Mouse (Mus musculus) heart, embryonic 13.5 days (tissue): ENCODE measurements around the gene Atf6b. TPM values are rescaled to one million over a fixed set of nuclear protein-coding genes. Genes with fewer than 3 reads are reported as not detected.

Source experiments
- ATAC-seq: fragments of 200-750 bp; cut with Nextera tagmentation; 2 replicates; pipeline ENCODE4 v1.8.0; 2017; ENCODE audit warnings: moderate TSS enrichment; ENCODE audit not compliant: insufficient number of reproducible peaks, low FRiP score, low TSS enrichment; ENCODE audit errors: extremely low read depth
- H3K27ac ChIP-seq: fragments of 300-500 bp; sonication (generic); replicated peaks from 2 replicates; pipeline ENCODE4 v1.5.1; 2015; ENCODE audit warnings: moderate library complexity, mild to moderate bottlenecking, inconsistent platforms
- H3K27me3 ChIP-seq: fragments of 300-500 bp; sonication (generic); replicated peaks from 2 replicates; pipeline ENCODE4 v1.6.1; 2015; ENCODE audit warnings: mild to moderate bottlenecking, inconsistent platforms
- H3K36me3 ChIP-seq: fragments of 300-500 bp; sonication (generic); 2 replicates; pipeline ENCODE4 v1.6.1; 2015; ENCODE audit warnings: mild to moderate bottlenecking, inconsistent platforms
- H3K4me1 ChIP-seq: fragments of 300-500 bp; sonication (generic); 2 replicates; pipeline ENCODE4 v1.6.1; 2015; ENCODE audit warnings: inconsistent platforms
- H3K4me2 ChIP-seq: fragments of 300-500 bp; sonication (generic); 2 replicates; pipeline ENCODE4 v1.6.1; 2015; ENCODE audit warnings: inconsistent platforms, mild to moderate bottlenecking, moderate library complexity
- H3K4me3 ChIP-seq: fragments of 300-500 bp; sonication (generic); 2 replicates; pipeline ENCODE4 v1.5.1; 2015; ENCODE audit warnings: moderate library complexity, mild to moderate bottlenecking, inconsistent platforms
- H3K9ac ChIP-seq: fragments of 300-500 bp; sonication (generic); 2 replicates; pipeline ENCODE4 v1.6.1; 2015; ENCODE audit warnings: inconsistent platforms, mild to moderate bottlenecking, moderate library complexity
- H3K9me3 ChIP-seq: fragments of 300-500 bp; sonication (generic); 2 replicates; pipeline ENCODE4 v1.6.1; 2016; ENCODE audit warnings: inconsistent platforms
- WGBS: fragments of 180-500 bp; shearing (Covaris S2); methylation state at CpG from one replicate; pipeline ENCODE4 v1.1.7; 2015; ENCODE audit warnings: mixed read lengths; 5-methylcytosine and 5-hydroxymethylcytosine counted together
- polyA plus RNA-seq: library from polyadenylated mRNA; unstranded; fragments of >200 nt; fragmentation: Nextera tagmentation; extraction: Ambion mirVana; gene quantifications from 2 replicates; pipeline ENCODE4 v1.2.1, GENCODE M21; 2015

The Atf6b gene
- polyA plus RNA-seq, 1 experiment from 2014 or later, result 56.1 TPM

- peak within 1 kb of the TSS; percentile 80 for H3K4me3 ChIP-seq
- peaks cover 25% of the 10 kb centered on the region for H3K36me3 ChIP-seq
- H3K27ac ChIP-seq, result peak within 1 kb of the TSS; percentile 96
- peak within 1 kb of the TSS; percentile 90 for H3K4me2 ChIP-seq
- peak within 1 kb of the TSS; percentile 90 for H3K9ac ChIP-seq
- WGBS, result 4% methylated on average over 29 of the region's 29 CpGs
- peaks cover 60% of the 10 kb centered on the region for H3K4me1 ChIP-seq
- H3K27me3 ChIP-seq, result peaks cover 47% of the 10 kb centered on the region
- no peak; the same call in 1 of the 2 replicates for ATAC-seq
- no peaks in the 10 kb centered on the region for H3K9me3 ChIP-seq
Observed at GRCm38 (mm10) chr17:34627943-34628643, 18.9 kb upstream of the Atf6b start, which contains the start of gene Ppt2. Gene Ppt2, minus strand, starts transcription at chr17:34628510.

DNA sequence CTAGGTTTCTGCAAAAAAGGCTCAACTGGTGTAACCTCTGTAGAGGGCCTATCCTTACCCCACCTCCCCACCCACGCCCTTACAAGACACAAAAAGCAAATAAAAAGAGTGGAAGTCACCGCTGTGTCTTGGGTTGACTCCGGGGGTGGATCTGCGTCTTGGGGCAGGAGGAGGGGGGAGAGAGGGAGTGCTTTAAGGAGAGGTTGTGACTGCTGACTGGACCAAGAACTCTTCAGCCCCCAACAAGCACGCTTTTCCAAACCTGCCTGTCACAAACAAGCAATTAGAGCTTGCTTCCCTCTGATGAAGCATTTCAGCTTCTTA, 18.3 kb upstream of the Atf6b start:
- peak overlapping the region; percentile 90 for H3K9ac ChIP-seq
- H3K4me1 ChIP-seq, result peaks cover 60% of the 10 kb centered on the region
- peak overlapping the region; percentile 90 for H3K4me2 ChIP-seq
- WGBS, result 38% methylated on average over 5 of the region's 5 CpGs
- H3K9me3 ChIP-seq, result no peaks in the 10 kb centered on the region
- peaks cover 20% of the 10 kb centered on the region for H3K36me3 ChIP-seq
- peak overlapping the region; percentile 96 for H3K27ac ChIP-seq
- H3K27me3 ChIP-seq, result peaks cover 52% of the 10 kb centered on the region
- no peak for ATAC-seq
- peak overlapping the region; percentile 80 for H3K4me3 ChIP-seq

DNA sequence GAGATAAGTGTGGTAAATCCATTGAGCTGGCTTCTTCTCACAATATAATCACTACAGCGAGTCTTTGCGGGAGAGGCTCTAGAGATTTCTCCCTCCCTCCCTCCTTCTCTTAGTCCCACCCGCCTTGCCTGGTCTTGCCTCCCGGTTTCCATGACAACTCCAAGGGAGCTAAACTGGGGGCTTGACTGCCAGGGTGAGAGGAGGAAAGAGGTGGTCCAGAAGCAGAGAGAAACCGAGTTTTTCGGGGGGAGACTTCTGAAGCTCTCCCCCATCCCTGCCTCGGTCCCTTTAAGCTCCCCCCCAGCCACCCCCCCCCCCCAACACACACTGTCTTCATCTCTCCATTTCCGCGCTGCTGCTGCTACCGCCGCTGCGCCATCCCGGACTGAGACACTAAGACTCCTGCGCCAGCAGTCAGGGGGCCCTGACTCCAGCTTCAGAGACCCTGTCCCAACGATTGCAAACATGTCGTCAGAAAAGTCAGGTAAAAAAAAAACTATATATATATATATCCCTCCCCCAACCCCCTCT, 17.7 kb upstream of the Atf6b start, which contains the start of gene Prrt1:
Gene Prrt1, plus strand, starts transcription at position 313 of the 531 bp plus-strand sequence.
- ATAC-seq, result no peak
- Histone ChIP-seq H3K36me3 (peaks cover 13% of the 10 kb centered on the region), H3K4me2 (peak within 1 kb of the TSS; percentile 90), H3K27me3 (peaks cover 58% of the 10 kb centered on the region), H3K4me1 (peaks cover 60% of the 10 kb centered on the region), H3K9ac (peak within 1 kb of the TSS; percentile 90), H3K4me3 (peak within 1 kb of the TSS; percentile 80), H3K27ac (peak within 1 kb of the TSS; percentile 96), H3K9me3 (no peaks in the 10 kb centered on the region)
- WGBS, result 3% methylated on average over 15 of the region's 16 CpGs

DNA sequence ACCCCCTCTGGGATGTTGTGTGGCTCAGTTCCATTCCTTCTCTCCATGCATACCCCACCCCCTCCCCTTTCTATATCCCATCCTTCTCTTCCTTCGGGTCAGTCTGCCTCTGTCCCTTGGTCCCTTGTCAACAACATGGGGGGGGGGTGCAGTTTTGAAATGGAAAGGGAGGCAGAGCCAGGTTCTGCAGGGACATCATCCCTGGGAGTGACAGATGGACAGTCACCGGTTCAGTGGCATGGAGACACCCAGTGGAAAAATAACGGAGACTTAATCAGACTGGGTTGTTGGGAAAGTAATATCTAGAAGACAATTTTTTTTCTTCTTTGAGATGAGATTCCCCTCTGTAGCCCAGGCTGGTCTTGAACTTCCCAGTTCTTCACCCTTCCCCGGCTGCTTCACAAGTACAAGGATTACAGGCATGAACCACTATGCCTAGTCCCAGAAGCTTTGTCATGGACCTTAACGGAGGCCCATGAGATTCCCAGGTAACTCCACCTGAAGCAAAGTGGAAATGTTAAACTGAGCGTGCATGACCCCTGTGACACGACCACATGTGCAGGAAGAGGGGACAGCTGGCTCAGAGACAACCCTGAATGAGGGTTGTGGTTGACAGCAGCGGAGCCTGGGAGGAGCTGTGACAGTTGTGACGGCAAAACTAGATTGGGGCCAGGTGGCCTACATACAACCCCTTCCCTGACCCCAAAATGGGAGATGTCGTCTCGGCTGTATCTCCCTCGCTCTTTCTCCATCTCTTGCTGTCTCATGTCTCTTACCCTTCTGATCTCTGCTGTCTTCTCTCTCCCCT, 16.9 kb upstream of the Atf6b start:
- WGBS, result 15% methylated on average over 12 of the region's 12 CpGs
- H3K9me3 ChIP-seq, result no peaks in the 10 kb centered on the region
- no peak for ATAC-seq
- H3K4me2 ChIP-seq, result peak overlapping the region; percentile 90
- peak overlapping the region; percentile 80 for H3K4me3 ChIP-seq
- H3K27me3 ChIP-seq, result peaks cover 63% of the 10 kb centered on the region
- H3K36me3 ChIP-seq, result peaks cover 10% of the 10 kb centered on the region
- H3K9ac ChIP-seq, result peak overlapping the region; percentile 90
- no peak overlapping the region for H3K27ac ChIP-seq
- peaks cover 60% of the 10 kb centered on the region for H3K4me1 ChIP-seq

GRCm38 (mm10) chr17:34630761-34631301, 16.1 kb upstream of the Atf6b start:
- Histone ChIP-seq H3K27ac (no peak overlapping the region), H3K9ac (peak overlapping the region; percentile 66)

GRCm38 (mm10) chr17:34631647-34632046, 15.3 kb upstream of the Atf6b start:
- Histone ChIP-seq H3K9me3 (no peaks in the 10 kb centered on the region), H3K9ac (peak overlapping the region; percentile 71), H3K27me3 (peaks cover 71% of the 10 kb centered on the region), H3K4me3 (peak overlapping the region; percentile 49), H3K36me3 (no peaks in the 10 kb centered on the region), H3K4me2 (peak overlapping the region; percentile 90), H3K27ac (no peak overlapping the region), H3K4me1 (peaks cover 48% of the 10 kb centered on the region)
- 6% methylated on average over 12 of the region's 12 CpGs for WGBS
- ATAC-seq, result no peak

More at GRCm38 (mm10) chr17:34630761-34631301, 16.1 kb upstream of the Atf6b start:
- H3K36me3 ChIP-seq, result peaks cover 1% of the 10 kb centered on the region
- no peak for ATAC-seq
- peak overlapping the region; percentile 90 for H3K4me2 ChIP-seq
- H3K9me3 ChIP-seq, result no peaks in the 10 kb centered on the region
- peaks cover 56% of the 10 kb centered on the region for H3K4me1 ChIP-seq
- WGBS, result 1% methylated on average over 32 of the region's 48 CpGs
- H3K27me3 ChIP-seq, result peaks cover 68% of the 10 kb centered on the region
- peak overlapping the region; percentile 43 for H3K4me3 ChIP-seq

DNA sequence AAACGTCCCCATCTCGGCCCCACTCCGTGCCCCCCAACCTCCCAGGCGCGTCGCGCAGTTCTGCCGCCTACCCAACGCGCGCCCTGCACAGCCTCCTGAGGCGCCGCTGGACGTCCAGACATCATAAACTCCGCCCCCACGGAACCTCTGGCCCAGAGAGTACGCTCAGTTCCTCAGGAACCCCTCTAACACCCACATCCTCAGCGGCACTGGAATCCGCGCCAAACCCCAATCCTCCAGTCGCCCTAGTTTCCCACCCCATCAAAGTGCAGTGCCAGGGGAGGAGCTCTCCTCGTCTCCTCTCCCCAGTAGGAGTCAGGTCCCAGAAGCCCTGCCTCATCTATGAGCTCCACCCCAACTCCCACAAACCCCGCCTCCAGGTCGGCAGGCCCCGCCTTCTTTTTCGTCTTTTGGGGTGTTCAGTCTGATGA, 14.7 kb upstream of the Atf6b start:
- peak overlapping the region; percentile 71 for H3K9ac ChIP-seq
- H3K4me1 ChIP-seq, result peaks cover 47% of the 10 kb centered on the region
- no peaks in the 10 kb centered on the region for H3K36me3 ChIP-seq
- ATAC-seq, result no peak
- WGBS, result 1% methylated on average over 26 of the region's 26 CpGs
- peaks cover 76% of the 10 kb centered on the region for H3K27me3 ChIP-seq
- H3K4me3 ChIP-seq, result peak overlapping the region; percentile 49
- H3K9me3 ChIP-seq, result no peaks in the 10 kb centered on the region
- H3K4me2 ChIP-seq, result peak overlapping the region; percentile 90
- H3K27ac ChIP-seq, result no peak overlapping the region

- ATAC-seq, result no peak
- Histone ChIP-seq H3K27ac (no peak overlapping the region), H3K36me3 (no peaks in the 10 kb centered on the region), H3K9ac (no peak overlapping the region), H3K4me2 (no peak overlapping the region), H3K9me3 (no peaks in the 10 kb centered on the region), H3K4me1 (peaks cover 24% of the 10 kb centered on the region), H3K27me3 (peaks cover 58% of the 10 kb centered on the region), H3K4me3 (no peak overlapping the region)
- WGBS, result 59% methylated on average over 2 of the region's 2 CpGs
Observed at GRCm38 (mm10) chr17:34635671-34636070, 11.3 kb upstream of the Atf6b start.

DNA sequence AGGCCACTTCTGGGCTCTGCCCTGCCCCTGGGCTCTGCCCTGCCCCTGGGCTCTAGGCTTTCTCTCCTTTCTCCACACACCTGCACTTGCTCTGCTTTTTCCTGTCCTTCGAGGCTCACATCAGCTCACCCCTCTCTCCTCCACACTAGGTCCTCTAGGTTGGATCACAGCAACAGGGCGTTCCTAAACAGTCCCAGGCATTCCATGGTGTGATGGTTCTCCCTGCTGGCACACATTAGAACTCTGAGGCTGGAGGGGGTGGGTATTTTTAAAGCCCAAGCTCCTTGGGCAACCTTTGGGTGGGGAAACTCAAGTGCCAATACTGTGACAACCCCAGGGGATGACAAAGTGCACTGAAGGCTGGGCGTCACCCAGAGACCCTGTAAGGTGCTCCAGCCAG, 9.5 kb upstream of the Atf6b start:
- Histone ChIP-seq H3K27me3 (peaks cover 40% of the 10 kb centered on the region), H3K27ac (no peak overlapping the region), H3K4me2 (no peak overlapping the region), H3K4me3 (no peak overlapping the region), H3K36me3 (no peaks in the 10 kb centered on the region), H3K4me1 (peaks cover 14% of the 10 kb centered on the region), H3K9me3 (no peaks in the 10 kb centered on the region), H3K9ac (no peak overlapping the region)
- WGBS, result 48% methylated on average over 3 of the region's 3 CpGs
- no peak for ATAC-seq

DNA sequence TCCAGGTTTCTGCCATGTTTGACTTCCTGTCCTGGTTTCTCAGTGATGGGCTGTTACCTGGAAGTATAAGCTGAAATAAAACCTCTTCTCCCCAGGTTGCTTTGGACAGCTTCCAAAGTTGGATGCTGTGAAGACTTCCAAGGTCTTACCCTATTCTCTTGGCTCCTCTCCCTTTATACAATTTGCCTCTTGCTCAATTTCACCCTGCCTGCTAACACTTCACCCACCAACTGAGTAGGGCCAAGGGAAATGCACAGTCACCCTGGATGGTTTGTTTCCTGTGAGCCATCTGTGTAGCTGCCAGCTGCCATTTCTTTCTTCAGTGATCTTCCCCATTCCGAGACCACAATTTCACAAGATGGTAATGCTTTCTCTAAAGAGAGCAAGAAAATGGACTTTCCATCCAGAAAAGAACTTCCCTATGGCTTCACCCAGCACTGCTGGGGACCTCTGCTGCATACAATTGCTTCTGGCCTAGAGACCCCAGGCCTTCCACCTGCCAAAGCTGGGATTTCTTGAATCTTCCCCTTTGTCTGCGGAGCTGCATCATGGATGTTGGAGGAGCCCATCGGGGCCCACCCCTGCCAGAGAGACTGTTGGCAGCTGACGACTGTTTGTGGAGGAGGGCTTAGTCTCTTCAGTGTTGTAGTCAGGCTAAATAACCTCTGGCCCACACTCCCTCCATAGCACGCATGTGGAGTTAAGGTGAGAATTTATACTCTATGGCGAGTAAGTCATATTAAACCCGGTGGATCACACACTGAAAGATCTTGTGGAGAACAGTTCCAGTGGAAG, 7.3 kb upstream of the Atf6b start:
- Histone ChIP-seq H3K4me2 (no peak overlapping the region), H3K27me3 (peaks cover 19% of the 10 kb centered on the region), H3K36me3 (no peaks in the 10 kb centered on the region), H3K9ac (no peak overlapping the region), H3K4me3 (no peak overlapping the region), H3K4me1 (peaks cover 12% of the 10 kb centered on the region; the same call in 1 of the 2 replicates), H3K9me3 (no peaks in the 10 kb centered on the region), H3K27ac (no peak overlapping the region)
- 79% methylated on average over 7 of the region's 7 CpGs for WGBS
- ATAC-seq, result no peak
